Mouse (Mus musculus) C2C12 (cell line): ENCODE data around the gene Fxyd2.

Source experiments
- CTCF ChIP-seq: IDR thresholded peaks from one replicate; pipeline ENCODE4 v1.5.1; 2011; ENCODE audit not compliant: control insufficient read depth, insufficient read depth, insufficient read length
- FOSL1 ChIP-seq: IDR thresholded peaks from one replicate; pipeline ENCODE4 v1.8.0; 2011; ENCODE audit warnings: mild to moderate bottlenecking, low read length; ENCODE audit not compliant: poor library complexity, insufficient read depth, severe bottlenecking
- MYOD1 ChIP-seq: IDR thresholded peaks from one replicate; pipeline ENCODE4 v1.6.1; 2011; ENCODE audit warnings: low read depth; ENCODE audit not compliant: control insufficient read depth, insufficient read length
- USF1 ChIP-seq: IDR thresholded peaks from one replicate; pipeline ENCODE4 v1.6.1; 2011; ENCODE audit warnings: low read depth, mild to moderate bottlenecking, control low read depth, moderate library complexity

- TF ChIP-seq FOSL1 (no peak), CTCF (no peak), USF1 (no peak), MYOD1 (no peak)
Measured at GRCm38 (mm10) chr9:45370117-45370561, 29.3 kb upstream of the Fxyd2 start, which contains the start of gene Fxyd6.
